Mouse (Mus musculus): ENCODE results near the gene Cdc5l.

DNA sequence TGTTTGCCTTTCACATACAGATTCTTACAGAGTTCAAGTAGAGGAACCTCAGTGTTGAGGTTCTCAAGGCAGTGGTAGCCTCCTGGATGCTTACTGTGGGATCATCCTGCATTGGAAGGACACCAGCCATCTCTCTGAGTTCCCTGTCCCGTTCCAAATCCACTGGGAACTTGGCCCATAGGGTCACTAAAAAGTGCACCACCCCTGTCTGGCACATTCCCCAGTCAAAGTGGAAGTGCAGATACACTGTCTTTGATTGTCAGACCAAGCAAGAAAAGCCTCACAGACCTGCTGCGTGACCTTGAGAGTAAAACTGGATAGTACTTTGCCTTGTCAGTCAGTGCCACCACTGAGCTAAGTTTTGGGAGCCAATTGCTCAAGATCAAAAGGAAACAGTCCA, 13.5 kb upstream of the Cdc5l start:
- TF ChIP-seq POLR2A (IDR thresholded peaks at IDR 0.05; ENCODE audit: extremely low read depth, insufficient read depth, low read length) (no peak), CTCF (IDR thresholded peaks at IDR 0.05; ENCODE audit: low read depth, low read length) (no peak)
